Mouse (Mus musculus) spleen, adult 12 weeks (tissue): Measurements from ENCODE around the gene Lsp1.

Experiments
- DNase-seq: peaks from one replicate; pipeline ENCODE4 v3.0.0; 2022; ENCODE audit warnings: low spot score

The Lsp1 gene

GRCm38 (mm10) chr7:142539828-142540227 is 79.2 kb downstream of the Lsp1 start:
- DNase-seq: no peak

GRCm38 (mm10) chr7:142542771-142543303 is 82.2 kb downstream of the Lsp1 start:
- no peak for DNase-seq
